Mouse (Mus musculus) adrenal gland, postnatal 14 days (tissue): ENCODE results near the gene Rgs17. TPM values are rescaled to one million over a fixed set of nuclear protein-coding genes. Genes with fewer than 3 reads are reported as not detected.
A peak's percentile ranks its signal among the peaks of the same experiment; 100 is the strongest.
"Not testable (repeated sequence)": the region's sequence is repeated elsewhere in the genome, so short reads cannot be mapped to it uniquely, and the experiment has no call there.

Experiments
- DNase-seq: peaks from one replicate; pipeline ENCODE4 v3.0.0; 2021; ENCODE audit warnings: mixed read lengths
- long read RNA-seq, 2 experiments: library from polyadenylated mRNA; stranded (forward); transcript quantifications; one replicate each; pipeline ENCODE4 v2.0.0; 2021
- total RNA-seq: library from RNA; stranded (reverse); gene quantifications from 2 replicates; pipeline ENCODE4 v1.2.3, GENCODE M21; 2021

The Rgs17 gene
- total RNA-seq: 1.1 and 1.5 TPM in 2 replicates
- long read RNA-seq, experiment 1: 0 reads
- long read RNA-seq, experiment 2: 0 reads

DNA sequence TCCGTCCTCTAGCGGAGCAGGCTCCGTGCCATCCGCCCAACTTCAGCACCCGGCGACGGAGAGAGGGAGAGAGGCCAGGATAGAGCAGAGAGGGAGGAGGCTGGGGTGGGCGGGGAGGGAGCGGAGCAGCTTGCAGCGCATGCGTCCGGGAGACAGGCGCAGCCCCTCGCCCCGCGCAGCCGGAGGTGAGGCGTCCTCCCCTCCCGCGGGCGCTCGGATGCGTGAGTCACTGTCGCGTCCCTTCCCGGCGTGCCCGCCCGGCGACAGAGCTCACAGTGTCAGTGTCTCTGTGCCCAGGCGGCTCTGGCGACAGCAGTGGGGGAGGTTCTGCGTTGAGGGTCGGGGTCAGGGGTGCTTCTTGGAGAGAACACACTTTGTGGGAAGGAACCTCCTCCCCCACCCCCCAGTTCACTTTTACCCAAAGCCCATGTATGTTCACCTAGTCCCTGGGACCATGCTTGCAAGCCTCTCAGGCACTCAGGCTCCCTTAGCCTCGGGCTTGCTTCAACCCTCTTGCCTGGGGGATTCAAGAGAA, at the start of gene Rgs17:
TSS of gene Rgs17 (minus strand) at position 107 of the 535 bp plus-strand sequence.
- DNase-seq: peak; percentile 78

DNA sequence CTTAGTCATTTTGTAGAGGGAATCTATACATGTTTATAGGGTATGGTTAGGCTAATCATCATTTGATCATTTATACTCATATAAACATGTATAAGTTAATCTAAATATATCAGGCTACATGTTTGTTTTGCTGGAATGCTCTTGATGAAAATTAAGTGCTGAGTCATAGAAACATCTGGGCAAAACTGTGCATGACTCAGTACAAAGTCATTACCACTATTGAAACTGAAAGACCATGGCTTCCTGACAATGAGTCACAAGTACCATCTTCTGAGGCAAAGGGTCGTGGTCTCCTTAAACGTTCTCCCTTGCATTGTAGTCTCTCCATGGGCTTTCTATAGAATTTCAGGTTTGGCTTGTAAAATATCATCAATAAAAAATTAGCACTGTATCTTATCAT, 45.5 kb upstream of the Rgs17 start:
- no peak for DNase-seq

DNA sequence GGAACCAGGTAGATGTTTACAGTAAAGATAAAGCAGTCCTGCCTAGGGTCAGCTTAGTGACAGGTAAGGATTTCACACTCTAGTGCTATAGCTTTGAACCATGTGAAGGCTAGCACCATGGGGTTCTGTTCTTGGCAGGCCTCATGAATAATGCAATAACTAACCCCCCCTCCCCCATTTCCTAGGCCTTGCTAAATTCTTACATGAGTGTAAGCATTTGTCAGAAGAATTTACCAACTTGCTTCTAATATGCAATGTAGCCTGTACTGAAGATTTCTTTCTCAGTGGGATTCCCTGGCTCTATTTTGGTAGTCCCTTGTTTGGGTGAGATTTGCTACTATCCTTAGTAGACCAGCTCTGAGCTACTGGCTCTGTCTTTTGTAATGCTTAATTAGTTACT, 31.6 kb upstream of the Rgs17 start:
- DNase-seq: not testable (repeated sequence)

DNA sequence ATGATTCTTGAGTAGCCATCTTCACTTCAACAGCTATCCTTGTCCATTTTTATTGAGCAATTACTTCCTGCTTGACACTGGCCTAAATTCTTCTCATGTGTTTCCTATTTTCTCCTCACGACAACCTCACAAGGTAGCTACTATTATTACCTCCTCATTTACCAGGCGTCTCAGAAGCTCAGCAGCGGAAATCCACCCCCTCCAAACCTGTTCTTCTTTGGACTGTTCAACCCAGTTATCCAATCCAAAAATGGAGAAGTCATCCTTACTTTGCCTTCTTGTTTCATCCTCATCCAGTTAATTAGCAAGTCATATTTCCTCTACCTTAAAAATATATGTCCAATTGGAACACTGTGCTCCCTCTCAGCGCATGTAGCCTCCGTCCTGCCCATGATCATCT, 2.1 kb upstream of the Rgs17 start:
- DNase-seq: no peak

DNA sequence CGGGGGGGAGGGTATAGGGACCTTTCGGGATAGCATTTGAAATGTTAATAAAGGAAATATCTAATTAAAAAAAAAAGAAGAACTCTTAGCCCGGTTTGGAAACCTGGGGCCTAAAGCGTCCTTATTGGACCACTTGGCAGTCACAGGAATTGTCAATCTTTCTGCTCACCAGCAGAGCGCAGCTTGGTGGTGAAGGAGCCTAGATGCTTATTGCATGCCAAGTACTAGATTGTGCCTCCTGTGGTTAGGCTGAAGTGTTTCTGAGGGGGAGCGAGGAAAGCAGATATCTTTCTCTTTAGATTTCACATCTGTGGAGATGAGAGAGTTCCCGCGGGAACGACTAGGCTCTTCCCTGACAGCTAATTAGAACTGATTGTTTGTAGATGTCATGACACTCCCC, 896 bp upstream of the Rgs17 start:
- no peak for DNase-seq

DNA sequence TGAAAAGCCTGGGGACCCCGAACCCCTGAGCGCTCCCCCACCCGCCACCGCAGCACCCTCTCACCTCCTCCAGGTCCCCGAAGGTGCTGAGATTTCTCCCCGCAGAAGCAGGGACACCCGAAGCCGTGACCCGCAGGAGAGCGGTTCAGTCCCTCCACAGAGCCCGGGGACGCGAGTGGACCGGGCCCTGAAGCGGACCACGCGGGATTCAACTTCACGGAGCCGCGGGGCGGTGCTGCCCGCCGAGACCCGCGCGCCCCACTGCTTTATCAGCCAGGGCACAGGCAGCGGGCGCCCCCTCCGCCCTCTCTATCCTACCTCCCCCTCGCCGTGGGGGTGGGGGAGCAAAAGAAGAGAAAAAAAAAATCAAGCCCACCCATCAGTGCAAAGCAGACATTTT, 429 bp downstream of the Rgs17 start:
- peak; percentile 4 for DNase-seq

DNA sequence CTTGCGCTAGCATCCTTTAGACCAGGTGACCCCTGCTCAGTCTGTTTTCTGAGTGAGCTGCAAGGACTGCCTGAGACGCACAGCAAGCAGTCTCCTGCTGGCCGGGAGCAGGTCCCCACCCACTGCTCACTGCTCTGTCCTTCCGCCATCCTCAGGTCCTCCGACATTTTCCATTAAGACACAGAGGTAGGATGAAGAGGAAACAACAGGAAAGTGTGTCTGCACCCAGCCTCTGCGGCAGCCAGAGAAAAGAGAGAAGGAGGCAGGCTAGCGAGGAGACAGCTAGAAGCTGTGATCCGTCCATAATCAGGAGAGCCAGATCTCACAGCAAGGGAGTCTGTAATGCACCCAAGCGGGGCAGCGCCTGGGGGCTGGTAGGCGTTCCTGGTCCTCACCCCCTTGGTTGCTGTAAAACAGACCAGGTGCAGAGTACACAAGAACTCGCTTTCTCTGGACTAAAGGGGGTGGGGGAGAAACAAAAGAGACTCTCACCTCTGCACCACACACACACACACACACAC, 1.1 kb downstream of the Rgs17 start:
- peak; percentile 8 for DNase-seq

DNA sequence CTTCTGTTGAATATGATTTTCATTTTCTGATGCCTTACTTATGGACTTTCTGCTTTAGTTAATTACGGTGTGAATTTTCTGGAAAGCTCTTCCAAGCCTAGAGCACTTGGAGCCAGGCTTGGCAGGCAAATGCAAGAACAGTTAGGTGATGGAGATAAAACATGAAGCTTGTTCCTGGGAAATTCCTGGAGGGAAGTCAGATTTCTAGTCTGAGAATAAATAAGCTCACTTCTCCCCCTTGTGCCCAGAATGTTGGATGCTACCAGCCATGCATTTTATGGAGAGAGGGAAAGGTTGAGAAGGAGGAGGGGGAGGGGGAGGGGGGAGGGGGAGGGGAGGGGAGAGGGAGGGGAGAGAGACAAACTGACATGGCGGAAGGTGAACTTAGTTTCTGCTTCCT, 17.8 kb downstream of the Rgs17 start:
- no peak for DNase-seq

DNA sequence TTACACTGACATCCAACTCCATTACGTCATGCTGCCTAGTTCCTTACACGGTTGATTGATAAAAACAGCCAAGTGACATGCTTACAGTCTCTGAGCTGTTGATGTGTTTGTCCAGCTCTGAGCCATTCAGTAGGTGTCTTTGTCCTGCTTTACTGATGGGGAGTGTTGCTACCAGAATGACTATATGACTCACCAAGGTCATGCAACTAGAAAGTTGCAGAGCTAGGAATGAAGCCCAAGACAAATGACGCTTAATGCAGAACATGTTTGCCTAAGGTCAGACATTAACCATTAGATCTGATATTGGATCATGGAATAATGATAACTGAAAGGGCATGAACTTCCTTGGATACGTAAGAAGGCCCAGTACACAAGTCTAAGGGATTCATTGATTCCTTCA, 20.4 kb downstream of the Rgs17 start:
- DNase-seq: no peak

DNA sequence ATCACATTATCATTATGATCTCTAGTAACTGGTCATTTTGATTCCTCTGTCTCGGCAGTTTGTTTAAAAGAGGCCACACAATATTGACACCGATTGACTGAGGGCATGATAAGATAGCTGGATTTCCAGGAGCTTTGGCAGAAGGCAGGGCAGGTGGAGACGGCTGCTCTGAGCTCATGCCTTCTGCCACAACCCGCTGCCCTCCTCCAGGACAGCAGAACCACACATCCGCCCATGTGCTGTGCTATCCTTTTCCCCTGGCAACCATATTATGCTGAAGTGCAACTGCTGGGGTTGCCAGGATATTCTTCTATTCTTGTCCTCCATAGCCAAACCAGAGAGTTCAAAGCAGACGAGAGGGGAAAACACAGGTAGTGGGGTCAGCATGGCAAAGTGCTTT, 21.5 kb downstream of the Rgs17 start:
- no peak for DNase-seq

DNA sequence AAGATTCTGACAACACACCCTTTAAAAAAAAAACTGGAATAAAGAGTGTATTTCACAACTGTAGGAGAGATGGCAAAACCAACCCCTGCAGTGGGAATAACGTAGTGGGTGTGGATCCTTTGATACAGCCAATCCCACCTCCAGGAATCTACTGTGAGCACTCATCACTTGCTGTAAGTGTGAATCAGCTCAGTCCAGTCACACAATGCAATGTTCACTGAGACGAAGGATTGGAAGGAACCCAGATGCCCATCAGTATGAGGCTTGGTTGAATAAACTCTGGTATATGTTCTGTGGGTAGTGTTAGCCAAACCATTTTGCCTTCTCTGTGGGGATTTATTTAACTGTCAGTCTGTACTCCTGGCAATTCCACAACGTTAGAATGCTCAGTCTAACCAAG, 45.1 kb downstream of the Rgs17 start:
- no peak for DNase-seq

DNA sequence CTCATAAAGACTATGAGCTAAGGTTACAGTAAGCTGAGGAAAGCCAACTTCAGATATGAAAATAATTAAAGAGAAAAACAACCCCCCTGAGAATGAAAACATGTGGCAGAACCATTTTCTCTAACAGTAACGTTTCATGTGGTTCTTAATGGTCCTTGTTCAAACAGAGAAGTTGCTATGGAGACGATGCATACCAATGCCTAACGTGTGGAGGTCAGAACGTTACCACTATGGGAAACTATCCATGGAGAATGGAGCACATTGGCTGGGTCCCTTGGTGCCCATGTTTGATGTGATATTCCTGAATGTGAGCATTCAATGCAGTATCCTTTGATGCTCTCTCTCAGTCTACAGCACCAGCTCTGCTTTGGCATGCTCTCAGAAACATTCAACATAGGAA, 51.1 kb downstream of the Rgs17 start:
- no peak for DNase-seq

DNA sequence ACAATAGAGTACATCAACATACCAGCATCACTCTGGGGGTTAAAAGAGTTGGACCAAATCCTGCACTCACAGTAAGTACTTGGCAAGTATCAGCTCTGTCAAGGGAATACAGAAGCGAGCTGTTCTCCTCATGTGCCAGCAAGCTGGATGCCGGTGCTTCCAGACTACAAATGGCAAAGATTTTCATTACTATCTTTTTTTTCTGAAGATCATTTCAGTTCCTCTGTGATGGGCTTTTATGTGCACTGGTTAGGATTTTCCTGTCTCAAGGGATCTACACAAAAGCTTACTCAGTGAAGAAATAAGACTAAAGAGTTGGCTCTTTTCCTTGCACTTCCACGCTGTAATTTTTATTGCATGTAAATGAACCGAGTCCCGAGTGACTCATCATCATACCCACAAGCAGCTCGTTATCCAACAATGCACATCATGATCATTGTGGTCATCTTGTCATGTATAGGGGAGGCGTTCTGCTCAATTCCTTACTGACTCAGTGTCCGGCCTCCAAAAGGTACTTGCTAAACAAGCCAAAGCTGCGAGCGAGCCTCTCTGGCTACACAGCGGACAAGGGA, 54.1 kb downstream of the Rgs17 start:
- DNase-seq: no peak

DNA sequence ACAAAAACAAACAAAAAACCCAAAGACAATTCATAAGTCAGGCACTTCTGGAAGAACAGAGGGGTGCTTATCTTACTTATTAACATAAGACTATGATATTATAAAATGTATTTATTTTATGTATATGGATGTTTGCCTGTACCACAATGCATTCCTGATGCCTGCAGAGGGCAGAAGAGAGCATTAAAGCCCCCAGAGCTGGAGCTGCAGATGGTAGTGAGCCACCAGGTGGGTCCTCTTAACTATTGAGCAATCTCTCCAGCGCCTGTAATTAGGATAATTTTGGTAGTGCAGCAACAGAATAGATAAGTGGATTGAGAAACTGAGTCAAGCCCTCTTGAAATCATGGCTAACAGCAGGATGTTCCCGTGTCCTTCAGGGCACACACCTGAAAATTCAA, 56.2 kb downstream of the Rgs17 start:
- no peak for DNase-seq

DNA sequence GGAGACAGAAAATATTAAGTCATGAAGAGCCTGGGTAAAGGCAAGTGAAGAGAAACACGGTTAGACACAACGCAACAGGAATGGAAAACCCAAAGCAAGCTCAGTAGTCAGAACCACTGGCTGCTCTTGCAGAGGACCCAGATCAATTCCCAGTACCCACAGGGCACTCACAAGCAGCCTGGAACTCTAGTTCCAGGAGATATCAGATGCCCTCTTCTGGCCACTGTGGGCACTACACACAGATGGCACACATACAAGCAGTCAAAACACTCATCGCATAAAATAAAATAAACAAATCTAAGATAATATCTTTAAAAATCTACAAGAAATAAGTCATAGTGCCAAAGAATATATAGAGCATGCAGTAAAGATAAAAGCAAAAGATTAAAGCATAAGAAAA, 59.5 kb downstream of the Rgs17 start:
- no peak for DNase-seq

DNA sequence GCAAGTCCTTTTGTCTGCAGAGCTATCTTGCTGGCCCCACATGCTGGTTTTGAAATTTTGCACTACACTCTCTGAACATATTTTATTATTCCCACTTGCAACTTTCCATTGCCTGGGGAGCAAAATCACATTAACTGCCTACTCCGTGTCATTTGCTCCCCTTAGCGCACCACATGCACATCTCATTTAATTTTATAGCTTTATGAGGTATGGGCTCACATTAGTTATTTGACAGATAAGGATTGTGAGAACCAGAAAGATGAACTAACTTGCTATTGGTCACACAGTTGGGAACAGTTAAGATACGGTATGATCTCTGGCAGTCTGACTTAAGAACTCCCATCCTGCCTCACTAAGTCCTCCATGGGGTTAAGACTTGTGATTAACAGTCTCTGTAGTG, 61.4 kb downstream of the Rgs17 start:
- no peak for DNase-seq

DNA sequence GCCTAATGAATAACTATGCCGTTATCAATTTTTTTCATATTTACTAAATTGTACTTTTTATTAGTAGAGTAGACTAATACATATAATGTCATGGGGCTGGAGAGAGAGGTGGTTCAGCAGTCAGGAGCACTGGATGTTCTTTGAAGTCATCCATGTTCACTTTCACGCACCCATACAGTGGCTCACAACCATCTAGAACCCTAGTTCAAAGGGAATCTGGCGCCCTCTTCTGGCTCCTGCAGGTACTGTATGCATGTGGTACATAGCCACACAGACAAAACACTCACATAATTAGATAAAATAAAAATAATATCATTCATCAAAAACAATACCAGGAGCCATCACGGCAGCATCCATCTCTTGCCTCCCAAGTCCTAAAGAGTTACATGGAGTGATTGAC, 62.5 kb downstream of the Rgs17 start:
- DNase-seq: no peak

DNA sequence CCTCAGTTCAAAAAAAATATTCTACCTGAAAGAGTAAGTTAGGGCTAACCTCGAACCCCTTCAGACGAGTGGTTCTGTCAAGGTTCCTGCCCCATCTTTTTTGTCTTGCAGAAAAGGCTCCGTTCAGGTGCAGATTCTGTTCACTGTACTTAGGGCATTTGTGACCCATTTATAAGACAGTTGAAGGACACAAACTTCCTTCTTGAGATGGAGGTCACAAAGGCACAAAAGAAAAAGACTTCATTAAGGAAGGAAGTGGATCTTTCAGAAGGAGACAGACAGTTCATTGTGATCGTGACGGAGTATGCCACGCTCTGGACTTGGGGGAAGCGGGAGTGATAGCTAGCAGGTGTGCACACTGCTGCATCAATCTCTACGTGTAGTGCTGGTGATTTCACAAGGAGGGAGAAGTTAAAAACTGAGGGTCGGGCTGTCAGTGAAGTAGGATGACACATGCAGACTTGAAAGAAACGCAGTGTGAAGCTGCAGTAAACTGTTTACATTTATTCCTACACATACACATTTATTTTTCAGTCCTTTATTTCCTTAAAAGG, 64.1 kb downstream of the Rgs17 start:
- no peak for DNase-seq

DNA sequence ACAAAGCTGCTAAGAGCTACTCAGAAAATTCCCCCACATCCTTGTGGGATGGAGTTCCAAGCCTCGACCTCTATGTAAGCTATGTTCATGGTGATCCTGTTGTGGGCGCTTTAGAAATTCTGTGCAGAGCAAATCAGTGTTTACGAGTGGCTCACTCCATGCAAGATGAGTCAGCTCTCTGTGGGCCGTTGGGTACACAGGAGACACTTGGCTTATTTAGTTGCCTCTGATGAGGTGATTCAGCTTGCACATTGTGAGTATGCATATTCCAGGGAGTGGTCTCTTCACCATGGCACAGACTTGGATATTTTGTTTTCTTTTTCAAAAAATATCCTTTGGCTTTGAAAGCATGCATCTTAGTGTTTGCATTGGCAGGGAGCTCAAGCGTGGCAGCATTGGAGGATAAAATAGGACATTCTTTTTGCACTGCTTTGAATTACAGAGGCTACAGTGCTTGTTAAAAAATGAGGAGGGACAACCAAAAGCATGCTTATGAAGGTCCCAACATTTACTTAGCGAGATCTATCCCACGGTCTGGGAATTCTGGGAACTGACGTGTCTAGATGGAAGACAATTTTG, 68.8 kb downstream of the Rgs17 start:
- no peak for DNase-seq

DNA sequence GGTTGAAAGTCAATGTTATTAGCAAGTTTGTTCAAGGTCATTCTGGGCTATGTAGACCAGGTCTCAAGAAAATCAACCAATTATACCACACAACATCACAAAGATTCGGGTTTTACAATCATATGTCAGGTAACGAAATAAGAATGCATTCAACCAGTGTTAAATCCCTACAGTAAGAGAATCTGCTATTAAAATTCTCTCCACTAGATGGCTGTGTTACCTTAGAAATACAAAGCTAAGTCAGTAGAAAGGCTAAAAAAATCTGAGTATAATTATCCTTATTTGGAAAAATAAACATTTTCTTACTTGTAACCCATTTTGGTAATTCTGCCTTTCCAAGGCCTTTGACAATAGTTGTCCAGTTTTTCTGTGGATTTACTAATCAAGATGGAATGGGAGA, 75.3 kb downstream of the Rgs17 start:
- DNase-seq: no peak

DNA sequence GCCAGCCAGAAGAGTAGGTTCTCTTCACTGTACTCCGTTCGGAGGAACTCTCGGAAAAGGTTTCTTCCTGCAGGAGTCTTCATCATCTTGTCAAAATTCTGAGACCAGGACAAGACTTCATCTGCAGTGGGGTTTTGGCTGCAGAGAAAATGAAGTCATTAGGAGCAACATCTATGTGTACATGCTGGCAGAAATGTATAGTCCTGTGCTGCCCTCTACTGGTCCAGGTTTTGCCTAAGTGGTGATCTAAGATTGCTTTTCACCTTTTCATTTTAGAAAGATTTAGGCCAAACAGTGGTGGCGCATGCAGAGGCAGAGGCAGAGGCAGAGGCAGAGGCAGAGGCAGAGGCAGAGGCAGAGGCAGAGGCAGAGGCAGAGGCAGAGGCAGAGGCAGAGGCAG, 80.8 kb downstream of the Rgs17 start:
- peak; percentile 60 for DNase-seq

DNA sequence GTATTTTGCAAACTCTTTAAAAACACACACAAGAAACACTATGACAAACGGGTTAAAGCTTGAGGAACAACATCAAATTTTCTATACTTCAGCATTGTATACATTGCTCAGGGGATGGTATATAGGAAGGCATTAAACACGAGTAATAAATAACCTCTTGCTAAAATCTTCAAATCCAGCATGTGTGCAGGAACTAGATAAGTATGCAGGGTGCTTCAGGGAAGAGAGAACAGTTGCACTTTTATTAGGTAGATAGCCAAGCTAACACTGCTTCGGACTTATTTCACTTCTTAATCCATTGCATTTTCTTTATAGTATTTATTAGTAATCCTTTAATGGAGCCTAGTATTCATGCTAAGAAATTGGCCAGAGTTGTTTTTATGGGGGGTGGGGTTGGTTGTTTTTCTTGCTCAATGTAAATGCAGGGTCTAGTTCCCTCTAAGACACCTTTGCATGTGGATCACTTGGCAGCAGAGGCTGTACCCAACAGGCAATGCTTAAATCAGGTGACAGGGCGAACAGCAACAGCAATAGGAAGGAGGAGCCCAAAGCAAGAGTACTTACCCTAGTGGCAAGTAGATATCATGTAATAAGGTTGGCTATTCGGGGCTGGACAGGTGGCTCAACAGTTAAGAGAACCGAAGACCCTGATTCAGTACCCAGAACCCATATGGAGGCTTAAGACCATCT, 95.7 kb downstream of the Rgs17 start:
- no peak for DNase-seq

DNA sequence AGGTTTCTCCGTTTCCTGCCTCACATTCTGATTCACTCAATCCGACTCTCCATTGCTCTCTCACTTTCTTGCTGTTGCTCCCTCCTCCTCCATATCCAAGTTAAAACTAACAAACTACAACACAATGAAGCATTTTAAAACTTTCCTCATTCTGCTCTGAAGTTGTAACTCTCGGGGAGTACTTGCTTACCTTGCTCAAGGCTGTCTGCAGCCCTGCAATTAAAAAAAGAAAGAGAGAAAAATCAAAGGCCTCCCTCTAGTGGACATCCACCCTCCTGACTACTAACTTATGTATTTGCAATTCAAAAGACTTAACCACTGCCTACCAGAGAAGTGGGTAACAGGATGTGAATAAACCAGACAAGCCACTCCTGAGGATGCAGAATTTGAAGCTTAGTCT, 97.4 kb downstream of the Rgs17 start:
- peak; percentile 35 for DNase-seq
